Mouse (Mus musculus): ENCODE measurements around the gene Gabrb3. TPM values are rescaled to one million over a fixed set of nuclear protein-coding genes. Genes with fewer than 3 reads are reported as not detected.

Gene Gabrb3
- total RNA-seq (2014; rRNA removed): 159 and 191 TPM in 2 replicates
- polyA plus RNA-seq (2015; fragmentation: Nextera tagmentation; extraction: Ambion mirVana): 47.8 and 58.0 TPM in 2 replicates

DNA sequence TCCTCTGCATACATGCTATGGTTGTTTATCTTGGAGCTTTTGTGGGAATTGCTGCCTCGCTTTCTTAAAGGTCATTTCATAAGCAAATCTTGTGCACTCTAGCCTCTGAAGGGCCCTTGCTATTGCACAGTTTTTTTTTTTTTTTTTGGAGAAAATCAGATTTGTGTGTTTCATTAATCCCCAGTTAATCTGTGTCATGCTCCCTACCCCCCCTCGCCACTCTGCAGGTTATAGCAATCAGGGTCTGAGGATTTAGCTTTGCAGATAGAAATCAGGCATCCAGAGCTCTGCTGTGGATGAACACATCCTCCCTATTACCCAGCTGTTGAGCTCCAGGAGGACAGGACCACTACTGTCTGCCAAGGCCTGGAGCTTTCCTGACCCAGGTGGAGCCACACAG is at the start of gene Gabrb3:
Gene Gabrb3 (plus strand): TSS at position 301 of the 400 bp plus-strand sequence.
- Histone ChIP-seq H3K9me3 (ENCODE audit: low read length) (no peaks in the 10 kb centered on the region), H3K27me3 (ENCODE audit: insufficient read depth, low read length) (no peaks in the 10 kb centered on the region), H3K9ac (replicated peaks; ENCODE audit: low read length, poor library complexity, severe bottlenecking) (no peak within 1 kb of the TSS), H3K4me3 (ENCODE audit: low read depth, low read length) (no peak within 1 kb of the TSS), H3K27ac (ENCODE audit: low read depth, low read length) (no peak within 1 kb of the TSS), H3K4me2 (ENCODE audit: low read depth, low read length, poor library complexity, severe bottlenecking) (no peak within 1 kb of the TSS), H3K4me1 (ENCODE audit: insufficient read depth, low read length) (no peaks in the 10 kb centered on the region), H3K36me3 (ENCODE audit: insufficient read depth, low read length) (peaks cover 3% of the 10 kb centered on the region; the same call in 1 of the 2 replicates)
- WGBS: 62% methylated on average over 2 of the region's 2 CpGs
- DNase-seq (ENCODE audit: low spot score) (no peak), ATAC-seq (ENCODE audit: low FRiP score) (no peak)
- TF ChIP-seq CTCF (IDR thresholded peaks at IDR 0.05): no peak

DNA sequence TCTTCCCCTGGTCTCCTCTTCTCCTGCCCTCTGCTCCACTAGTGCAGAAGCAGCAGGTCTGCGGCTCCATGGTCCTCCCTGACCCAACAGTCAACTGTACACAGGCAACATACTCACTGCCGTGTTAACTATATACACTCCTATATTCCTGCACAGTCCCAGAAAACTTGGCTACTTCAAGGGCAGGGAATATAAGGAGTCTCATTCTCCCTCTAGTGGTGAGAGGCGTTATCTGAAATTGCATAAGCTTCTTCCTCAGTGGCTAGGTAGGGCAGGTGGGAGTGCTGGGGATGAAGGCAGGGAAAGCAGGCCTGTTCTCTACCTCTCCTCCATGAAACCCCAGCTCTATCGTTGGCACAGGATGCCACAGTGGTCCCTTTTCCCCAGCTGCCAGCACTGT is 35.4 kb upstream of the Gabrb3 start:
- Histone ChIP-seq H3K27ac (ENCODE audit: low read depth, low read length) (no peak overlapping the region), H3K27me3 (ENCODE audit: insufficient read depth, low read length) (no peaks in the 10 kb centered on the region), H3K4me2 (ENCODE audit: low read depth, low read length, poor library complexity, severe bottlenecking) (peak overlapping the region; percentile 41), H3K36me3 (ENCODE audit: insufficient read depth, low read length) (no peaks in the 10 kb centered on the region), H3K9me3 (ENCODE audit: low read length) (no peaks in the 10 kb centered on the region), H3K4me3 (ENCODE audit: low read depth, low read length) (no peak overlapping the region; the same call in 1 of the 2 replicates), H3K9ac (replicated peaks; ENCODE audit: low read length, poor library complexity, severe bottlenecking) (no peak overlapping the region), H3K4me1 (ENCODE audit: insufficient read depth, low read length) (no peaks in the 10 kb centered on the region)
- peak; percentile 94 for TF ChIP-seq CTCF (IDR thresholded peaks at IDR 0.05)
- DNase-seq (ENCODE audit: low spot score) (peak; percentile 88), ATAC-seq (ENCODE audit: low FRiP score) (peak; percentile 24)
- WGBS: 25% methylated on average over 4 of the region's 4 CpGs

- ATAC-seq (ENCODE audit: low FRiP score): peak; percentile 86
- peak within 1 kb of the TSS; percentile 59 for H3K4me3 ChIP-seq (ENCODE audit: low read depth, low read length)
- no peaks in the 10 kb centered on the region for H3K27me3 ChIP-seq (ENCODE audit: insufficient read depth, low read length)
- H3K36me3 ChIP-seq (ENCODE audit: insufficient read depth, low read length): no peaks in the 10 kb centered on the region
- peak within 1 kb of the TSS; percentile 81 for H3K9ac ChIP-seq (replicated peaks; ENCODE audit: low read length, poor library complexity, severe bottlenecking)
- no peaks in the 10 kb centered on the region for H3K4me1 ChIP-seq (ENCODE audit: insufficient read depth, low read length)
- H3K9me3 ChIP-seq (ENCODE audit: low read length): no peaks in the 10 kb centered on the region
- peak; percentile 76 for DNase-seq (ENCODE audit: low spot score)
- peak within 1 kb of the TSS; percentile 60 for H3K4me2 ChIP-seq (ENCODE audit: low read depth, low read length, poor library complexity, severe bottlenecking)
- peak within 1 kb of the TSS; percentile 67 for H3K27ac ChIP-seq (ENCODE audit: low read depth, low read length)
- WGBS: under 1% methylated on average over 69 of the region's 71 CpGs
- TF ChIP-seq CTCF (IDR thresholded peaks at IDR 0.05): peak; percentile 47
Observed at GRCm38 (mm10) chr7:57386517-57387340, 32.8 kb upstream of the Gabrb3 start, which contains the start of gene Gabrg3. Gene Gabrg3 (minus strand): TSS chr7:57387188.

- H3K4me3 ChIP-seq (ENCODE audit: low read depth, low read length): peak overlapping the region; percentile 59
- peak overlapping the region; percentile 81 for H3K9ac ChIP-seq (replicated peaks; ENCODE audit: low read length, poor library complexity, severe bottlenecking)
- no peak for ATAC-seq (ENCODE audit: low FRiP score)
- H3K9me3 ChIP-seq (ENCODE audit: low read length): no peaks in the 10 kb centered on the region
- H3K36me3 ChIP-seq (ENCODE audit: insufficient read depth, low read length): no peaks in the 10 kb centered on the region
- peak overlapping the region; percentile 67 for H3K27ac ChIP-seq (ENCODE audit: low read depth, low read length)
- 12% methylated on average over 6 of the region's 6 CpGs for WGBS
- no peak for DNase-seq (ENCODE audit: low spot score)
- peak overlapping the region; percentile 60 for H3K4me2 ChIP-seq (ENCODE audit: low read depth, low read length, poor library complexity, severe bottlenecking)
- H3K4me1 ChIP-seq (ENCODE audit: insufficient read depth, low read length): no peaks in the 10 kb centered on the region
- no peaks in the 10 kb centered on the region for H3K27me3 ChIP-seq (ENCODE audit: insufficient read depth, low read length)
- TF ChIP-seq CTCF (IDR thresholded peaks at IDR 0.05): peak; percentile 68
Observed at GRCm38 (mm10) chr7:57387341-57387654, 32.2 kb upstream of the Gabrb3 start.

GRCm38 (mm10) chr7:57390046-57390445 is 29.4 kb upstream of the Gabrb3 start:
- ATAC-seq (ENCODE audit: low FRiP score) (no peak), DNase-seq (ENCODE audit: low spot score) (peak; percentile 50)
- H3K9ac ChIP-seq (replicated peaks; ENCODE audit: low read length, poor library complexity, severe bottlenecking): no peak overlapping the region
- H3K4me1 ChIP-seq (ENCODE audit: insufficient read depth, low read length): no peaks in the 10 kb centered on the region
- TF ChIP-seq CTCF (IDR thresholded peaks at IDR 0.05): peak; percentile 64
- H3K4me2 ChIP-seq (ENCODE audit: low read depth, low read length, poor library complexity, severe bottlenecking): no peak overlapping the region
- H3K9me3 ChIP-seq (ENCODE audit: low read length): no peaks in the 10 kb centered on the region
- no peak overlapping the region for H3K4me3 ChIP-seq (ENCODE audit: low read depth, low read length)
- no peak overlapping the region for H3K27ac ChIP-seq (ENCODE audit: low read depth, low read length)
- no peaks in the 10 kb centered on the region for H3K27me3 ChIP-seq (ENCODE audit: insufficient read depth, low read length)
- no peaks in the 10 kb centered on the region for H3K36me3 ChIP-seq (ENCODE audit: insufficient read depth, low read length)
- 45% methylated on average over 4 of the region's 4 CpGs for WGBS

- Histone ChIP-seq H3K9ac (replicated peaks; ENCODE audit: low read length, poor library complexity, severe bottlenecking) (no peak overlapping the region), H3K4me3 (ENCODE audit: low read depth, low read length) (no peak overlapping the region), H3K4me1 (ENCODE audit: insufficient read depth, low read length) (no peaks in the 10 kb centered on the region), H3K9me3 (ENCODE audit: low read length) (no peaks in the 10 kb centered on the region), H3K4me2 (ENCODE audit: low read depth, low read length, poor library complexity, severe bottlenecking) (no peak overlapping the region), H3K36me3 (ENCODE audit: insufficient read depth, low read length) (no peaks in the 10 kb centered on the region), H3K27ac (ENCODE audit: low read depth, low read length) (no peak overlapping the region), H3K27me3 (ENCODE audit: insufficient read depth, low read length) (no peaks in the 10 kb centered on the region)
- 86% methylated on average over 4 of the region's 4 CpGs for WGBS
- TF ChIP-seq CTCF (IDR thresholded peaks at IDR 0.05): no peak
- no peak for ATAC-seq (ENCODE audit: low FRiP score)
- no peak for DNase-seq (ENCODE audit: low spot score)
Observed at GRCm38 (mm10) chr7:57393551-57393950, 25.9 kb upstream of the Gabrb3 start.

Data from midbrain, postnatal 0 days (tissue).